Mouse (Mus musculus): Measurements from ENCODE around the gene Cd300lb. TPM values are rescaled to one million over a fixed set of nuclear protein-coding genes. Genes with fewer than 3 reads are reported as not detected.
A peak's percentile ranks its signal among the peaks of the same experiment; 100 is the strongest.

Cd300lb gene
- polyA plus RNA-seq, 1 experiment from 2014 or later, result 1.7 TPM

DNA sequence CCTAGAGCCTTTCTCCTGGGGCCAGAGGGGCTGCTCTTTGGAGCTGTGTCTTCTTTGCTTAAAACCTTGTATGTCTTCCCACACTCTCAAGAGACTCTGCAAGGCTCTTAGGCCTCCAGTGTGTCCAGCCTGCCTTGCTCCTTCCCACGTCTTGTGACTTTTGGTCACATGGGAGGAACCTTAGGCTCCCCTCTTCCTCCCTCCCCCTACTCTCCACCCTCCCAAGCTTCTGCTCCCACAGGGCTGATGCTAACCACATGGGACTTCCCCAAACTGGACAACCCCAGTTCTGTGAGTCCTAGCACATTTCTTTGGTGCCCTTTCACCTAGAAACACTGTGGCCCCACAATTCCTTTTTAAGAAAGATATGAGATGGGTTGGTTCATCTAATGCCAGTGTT is 36.2 kb downstream of the Cd300lb start:
- Histone ChIP-seq H3K9me3 (replicated peaks; ENCODE audit: control insufficient read depth, low read length) (no peaks in the 10 kb centered on the region), H3K27me3 (ENCODE audit: control insufficient read depth, insufficient read depth, low read length) (no peaks in the 10 kb centered on the region), H3K36me3 (ENCODE audit: control insufficient read depth, insufficient read depth, low read length) (no peaks in the 10 kb centered on the region), H3K27ac (ENCODE audit: low read depth, low read length) (no peak overlapping the region), H3K4me3 (ENCODE audit: low read depth, low read length) (no peak overlapping the region), H3K4me2 (no peak overlapping the region), H3K4me1 (ENCODE audit: control insufficient read depth, insufficient read depth, low read length) (no peaks in the 10 kb centered on the region), H3K9ac (ENCODE audit: low read depth, low read length) (no peak overlapping the region)
- no peak for ATAC-seq (replicated peaks; ENCODE audit: insufficient number of reproducible peaks, low FRiP score, low TSS enrichment)
- WGBS (ENCODE audit: insufficient replicate concordance), result 25% methylated on average over 1 of the region's 1 CpGs

- no peak for ATAC-seq (replicated peaks; ENCODE audit: insufficient number of reproducible peaks, low FRiP score, low TSS enrichment)
- Histone ChIP-seq H3K9ac (ENCODE audit: low read depth, low read length) (no peak overlapping the region), H3K9me3 (replicated peaks; ENCODE audit: control insufficient read depth, low read length) (no peaks in the 10 kb centered on the region), H3K36me3 (ENCODE audit: control insufficient read depth, insufficient read depth, low read length) (no peaks in the 10 kb centered on the region), H3K4me2 (no peak overlapping the region), H3K27me3 (ENCODE audit: control insufficient read depth, insufficient read depth, low read length) (no peaks in the 10 kb centered on the region), H3K4me3 (ENCODE audit: low read depth, low read length) (no peak overlapping the region), H3K27ac (ENCODE audit: low read depth, low read length) (no peak overlapping the region), H3K4me1 (ENCODE audit: control insufficient read depth, insufficient read depth, low read length) (no peaks in the 10 kb centered on the region)
- 72% methylated on average over 3 of the region's 3 CpGs for WGBS (ENCODE audit: insufficient replicate concordance)
Observed at GRCm38 (mm10) chr11:114896085-114896484, 38.1 kb downstream of the Cd300lb start.

GRCm38 (mm10) chr11:114890542-114890941 is 43.6 kb downstream of the Cd300lb start:
- Histone ChIP-seq H3K9ac (ENCODE audit: low read depth, low read length) (no peak overlapping the region), H3K4me3 (ENCODE audit: low read depth, low read length) (no peak overlapping the region), H3K9me3 (replicated peaks; ENCODE audit: control insufficient read depth, low read length) (no peaks in the 10 kb centered on the region), H3K36me3 (ENCODE audit: control insufficient read depth, insufficient read depth, low read length) (no peaks in the 10 kb centered on the region), H3K27ac (ENCODE audit: low read depth, low read length) (no peak overlapping the region), H3K4me2 (no peak overlapping the region), H3K4me1 (ENCODE audit: control insufficient read depth, insufficient read depth, low read length) (no peaks in the 10 kb centered on the region), H3K27me3 (ENCODE audit: control insufficient read depth, insufficient read depth, low read length) (no peaks in the 10 kb centered on the region)
- ATAC-seq (replicated peaks; ENCODE audit: insufficient number of reproducible peaks, low FRiP score, low TSS enrichment), result no peak
- WGBS (ENCODE audit: insufficient replicate concordance), result 63% methylated on average over 5 of the region's 5 CpGs

GRCm38 (mm10) chr11:114889991-114890518 is 44.1 kb downstream of the Cd300lb start, which contains the start of gene Cd300a:
Gene Cd300a (plus strand): TSS chr11:114890041.
- Histone ChIP-seq H3K36me3 (ENCODE audit: control insufficient read depth, insufficient read depth, low read length) (no peaks in the 10 kb centered on the region), H3K27ac (ENCODE audit: low read depth, low read length) (no peak within 1 kb of the TSS), H3K27me3 (ENCODE audit: control insufficient read depth, insufficient read depth, low read length) (no peaks in the 10 kb centered on the region), H3K4me1 (ENCODE audit: control insufficient read depth, insufficient read depth, low read length) (no peaks in the 10 kb centered on the region), H3K4me3 (ENCODE audit: low read depth, low read length) (no peak within 1 kb of the TSS), H3K9me3 (replicated peaks; ENCODE audit: control insufficient read depth, low read length) (no peaks in the 10 kb centered on the region), H3K9ac (ENCODE audit: low read depth, low read length) (no peak within 1 kb of the TSS), H3K4me2 (no peak within 1 kb of the TSS)
- ATAC-seq (replicated peaks; ENCODE audit: insufficient number of reproducible peaks, low FRiP score, low TSS enrichment), result no peak
- WGBS (ENCODE audit: insufficient replicate concordance), result 73% methylated on average over 18 of the region's 18 CpGs

DNA sequence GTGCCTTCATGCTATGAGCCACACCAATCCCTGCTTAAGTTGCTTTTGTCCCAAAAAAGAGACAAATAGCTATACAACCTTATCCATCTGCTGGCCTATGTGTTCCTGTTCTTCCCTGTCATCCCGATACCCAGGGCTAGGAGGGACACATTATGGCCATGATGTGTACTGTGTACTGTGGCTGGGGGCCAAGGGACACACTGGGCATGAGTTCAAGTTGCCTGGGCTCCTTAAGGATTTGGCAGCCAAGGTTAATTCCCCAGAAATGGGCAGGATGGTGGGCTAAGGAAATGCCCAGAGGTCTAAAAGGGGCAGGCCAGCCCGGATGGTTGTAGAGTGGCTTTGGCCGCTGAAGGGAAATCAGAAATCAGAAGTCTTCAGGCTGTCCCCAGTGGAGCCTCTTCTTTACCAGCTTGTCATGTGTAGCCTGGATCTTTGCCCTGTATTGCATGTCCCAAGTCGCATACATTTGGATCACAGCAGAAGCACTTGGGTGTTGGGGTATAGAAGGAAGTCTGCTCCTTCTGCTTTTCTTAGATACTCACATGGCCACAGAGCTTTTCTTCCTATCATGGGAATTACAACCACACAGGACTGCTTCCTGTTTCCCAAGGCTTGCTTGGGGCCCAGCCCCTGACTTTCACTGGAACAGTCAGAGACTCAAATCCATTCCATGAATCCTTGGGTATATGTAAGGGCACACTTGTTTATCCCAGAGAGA is 49.6 kb downstream of the Cd300lb start:
- Histone ChIP-seq H3K4me2 (no peak overlapping the region), H3K36me3 (ENCODE audit: control insufficient read depth, insufficient read depth, low read length) (no peaks in the 10 kb centered on the region), H3K9me3 (replicated peaks; ENCODE audit: control insufficient read depth, low read length) (no peaks in the 10 kb centered on the region), H3K4me3 (ENCODE audit: low read depth, low read length) (no peak overlapping the region), H3K4me1 (ENCODE audit: control insufficient read depth, insufficient read depth, low read length) (no peaks in the 10 kb centered on the region), H3K27ac (ENCODE audit: low read depth, low read length) (peak overlapping the region; percentile 59; the same call in 1 of the 2 replicates), H3K9ac (ENCODE audit: low read depth, low read length) (no peak overlapping the region), H3K27me3 (ENCODE audit: control insufficient read depth, insufficient read depth, low read length) (no peaks in the 10 kb centered on the region)
- no peak for ATAC-seq (replicated peaks; ENCODE audit: insufficient number of reproducible peaks, low FRiP score, low TSS enrichment)
- 65% methylated on average over 4 of the region's 4 CpGs for WGBS (ENCODE audit: insufficient replicate concordance)

DNA sequence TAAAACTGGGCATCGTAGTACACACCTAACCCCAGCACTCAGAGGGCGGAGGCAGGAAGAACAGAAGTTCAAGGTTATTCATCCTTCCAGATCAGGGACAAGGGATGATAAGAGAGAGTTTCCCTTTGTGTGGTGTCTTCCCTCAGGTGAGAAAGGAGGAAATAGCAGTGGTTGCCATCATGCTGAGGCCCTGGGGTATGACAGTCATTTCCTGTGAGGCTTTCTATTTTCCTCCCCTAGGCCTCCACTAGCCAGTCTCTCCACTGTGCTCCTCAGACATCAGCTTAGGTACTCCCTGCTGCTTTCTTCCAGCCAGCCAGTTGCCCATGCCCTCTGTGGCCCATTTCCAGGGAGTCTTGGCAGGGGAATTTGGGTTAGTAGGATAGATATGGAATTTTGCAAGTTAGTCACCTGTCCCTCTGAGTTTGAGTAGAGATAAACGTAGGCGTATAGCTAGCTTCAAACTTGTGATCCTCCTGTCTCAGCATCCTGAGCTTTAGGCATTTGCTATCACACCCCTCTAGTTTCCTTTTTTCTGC is 50.9 kb downstream of the Cd300lb start:
- ATAC-seq (replicated peaks; ENCODE audit: insufficient number of reproducible peaks, low FRiP score, low TSS enrichment), result no peak
- WGBS (ENCODE audit: insufficient replicate concordance), result 84% methylated on average over 4 of the region's 4 CpGs

GRCm38 (mm10) chr11:114880589-114880988 is 53.6 kb downstream of the Cd300lb start:
- H3K27ac ChIP-seq (ENCODE audit: low read depth, low read length), result no peak overlapping the region
- no peaks in the 10 kb centered on the region for H3K27me3 ChIP-seq (ENCODE audit: control insufficient read depth, insufficient read depth, low read length)
- WGBS (ENCODE audit: insufficient replicate concordance), result 0% methylated on average over 1 of the region's 1 CpGs
- peaks cover 4% of the 10 kb centered on the region for H3K4me1 ChIP-seq (ENCODE audit: control insufficient read depth, insufficient read depth, low read length)
- no peak for ATAC-seq (replicated peaks; ENCODE audit: insufficient number of reproducible peaks, low FRiP score, low TSS enrichment)
- H3K4me3 ChIP-seq (ENCODE audit: low read depth, low read length), result no peak overlapping the region
- no peaks in the 10 kb centered on the region for H3K9me3 ChIP-seq (replicated peaks; ENCODE audit: control insufficient read depth, low read length)
- no peak overlapping the region for H3K9ac ChIP-seq (ENCODE audit: low read depth, low read length)
- H3K4me2 ChIP-seq, result no peak overlapping the region
- no peaks in the 10 kb centered on the region for H3K36me3 ChIP-seq (ENCODE audit: control insufficient read depth, insufficient read depth, low read length)

More for the DNA sequence above, 50.9 kb downstream of the Cd300lb start:
- Histone ChIP-seq H3K27ac (ENCODE audit: low read depth, low read length) (no peak overlapping the region), H3K9me3 (replicated peaks; ENCODE audit: control insufficient read depth, low read length) (no peaks in the 10 kb centered on the region), H3K27me3 (ENCODE audit: control insufficient read depth, insufficient read depth, low read length) (no peaks in the 10 kb centered on the region), H3K9ac (ENCODE audit: low read depth, low read length) (no peak overlapping the region), H3K4me1 (ENCODE audit: control insufficient read depth, insufficient read depth, low read length) (no peaks in the 10 kb centered on the region), H3K36me3 (ENCODE audit: control insufficient read depth, insufficient read depth, low read length) (no peaks in the 10 kb centered on the region), H3K4me2 (no peak overlapping the region), H3K4me3 (ENCODE audit: low read depth, low read length) (no peak overlapping the region)

DNA sequence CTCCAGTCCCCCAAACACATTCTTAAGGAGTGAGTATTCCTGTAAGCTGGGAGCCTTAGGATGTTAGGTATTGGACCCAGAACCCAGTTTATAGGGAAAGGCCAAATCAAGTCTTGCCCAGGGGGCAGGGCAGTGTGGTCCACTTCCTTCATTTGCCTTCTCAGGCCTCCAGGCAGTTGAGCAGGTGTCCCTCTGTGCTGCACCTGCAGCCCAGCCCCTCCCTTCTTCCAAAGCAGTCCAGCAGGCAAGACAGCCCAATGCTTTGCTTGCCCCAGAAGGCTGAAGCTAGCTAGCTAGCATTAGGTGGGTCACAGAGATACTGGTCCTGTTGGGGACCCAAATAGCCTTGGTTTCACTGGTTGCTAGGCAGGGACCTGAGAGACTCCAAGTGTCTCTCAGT is 54.0 kb downstream of the Cd300lb start:
- Histone ChIP-seq H3K4me2 (no peak overlapping the region), H3K9me3 (replicated peaks; ENCODE audit: control insufficient read depth, low read length) (no peaks in the 10 kb centered on the region), H3K4me1 (ENCODE audit: control insufficient read depth, insufficient read depth, low read length) (peaks cover 7% of the 10 kb centered on the region), H3K4me3 (ENCODE audit: low read depth, low read length) (no peak overlapping the region), H3K9ac (ENCODE audit: low read depth, low read length) (no peak overlapping the region), H3K27me3 (ENCODE audit: control insufficient read depth, insufficient read depth, low read length) (no peaks in the 10 kb centered on the region), H3K36me3 (ENCODE audit: control insufficient read depth, insufficient read depth, low read length) (no peaks in the 10 kb centered on the region), H3K27ac (ENCODE audit: low read depth, low read length) (no peak overlapping the region)
- no peak for ATAC-seq (replicated peaks; ENCODE audit: insufficient number of reproducible peaks, low FRiP score, low TSS enrichment)

- Histone ChIP-seq H3K27me3 (ENCODE audit: control insufficient read depth, insufficient read depth, low read length) (no peaks in the 10 kb centered on the region), H3K4me3 (ENCODE audit: low read depth, low read length) (no peak overlapping the region), H3K4me2 (no peak overlapping the region), H3K27ac (ENCODE audit: low read depth, low read length) (no peak overlapping the region), H3K9me3 (replicated peaks; ENCODE audit: control insufficient read depth, low read length) (no peaks in the 10 kb centered on the region), H3K4me1 (ENCODE audit: control insufficient read depth, insufficient read depth, low read length) (peaks cover 13% of the 10 kb centered on the region), H3K9ac (ENCODE audit: low read depth, low read length) (no peak overlapping the region), H3K36me3 (ENCODE audit: control insufficient read depth, insufficient read depth, low read length) (no peaks in the 10 kb centered on the region)
- 70% methylated on average over 2 of the region's 2 CpGs for WGBS (ENCODE audit: insufficient replicate concordance)
- no peak for ATAC-seq (replicated peaks; ENCODE audit: insufficient number of reproducible peaks, low FRiP score, low TSS enrichment)
Observed at GRCm38 (mm10) chr11:114879666-114880065, 54.5 kb downstream of the Cd300lb start.
